Mouse (Mus musculus) embryo, embryonic 10.5 days (tissue): ENCODE data around the gene Clip4.

ENCODE experiments used
- DNase-seq: peaks from one replicate; pipeline ENCODE4 v3.0.0-alpha.2; 2015; ENCODE audit warnings: low spot score

Clip4 gene

DNA sequence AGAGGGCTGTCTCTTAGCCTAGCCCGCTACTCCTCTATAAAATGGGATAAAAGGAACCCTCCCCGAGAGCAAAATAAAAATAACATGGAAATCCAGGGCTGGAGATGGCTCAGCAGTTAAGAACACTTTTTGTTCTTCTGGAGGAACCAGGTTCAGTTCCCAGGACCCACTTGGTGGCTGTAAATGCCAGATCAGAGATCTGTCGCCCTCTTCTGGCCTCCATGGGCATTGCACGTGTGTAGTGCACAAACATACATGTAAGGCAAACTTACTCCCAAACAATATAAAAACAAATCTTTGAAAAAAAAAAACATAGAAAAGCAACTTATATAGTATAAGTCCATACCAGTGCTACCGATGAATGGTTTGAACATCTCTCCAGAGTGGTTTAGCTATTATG, 104.7 kb downstream of the Clip4 start:
- peak; percentile 42 for DNase-seq

DNA sequence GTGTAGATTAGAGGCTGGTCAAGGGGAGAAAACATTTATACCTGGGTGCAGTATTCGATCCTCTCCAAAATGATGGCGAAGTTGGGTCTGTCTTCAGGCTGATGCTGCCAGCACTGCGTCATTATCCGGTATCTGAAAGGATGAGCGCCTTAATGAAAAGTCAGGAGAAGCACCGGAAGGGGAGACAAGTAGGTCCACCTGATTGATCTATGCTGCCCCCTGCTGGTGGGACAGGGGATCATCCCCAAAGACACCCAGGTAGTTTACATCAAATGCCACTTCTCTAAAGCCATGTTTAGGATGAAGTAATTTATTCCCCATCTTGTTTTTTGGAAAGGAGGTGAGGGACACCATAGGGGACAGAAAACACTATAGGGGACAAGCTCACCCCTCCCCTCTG, 105.8 kb downstream of the Clip4 start:
- DNase-seq = peak; percentile 72

DNA sequence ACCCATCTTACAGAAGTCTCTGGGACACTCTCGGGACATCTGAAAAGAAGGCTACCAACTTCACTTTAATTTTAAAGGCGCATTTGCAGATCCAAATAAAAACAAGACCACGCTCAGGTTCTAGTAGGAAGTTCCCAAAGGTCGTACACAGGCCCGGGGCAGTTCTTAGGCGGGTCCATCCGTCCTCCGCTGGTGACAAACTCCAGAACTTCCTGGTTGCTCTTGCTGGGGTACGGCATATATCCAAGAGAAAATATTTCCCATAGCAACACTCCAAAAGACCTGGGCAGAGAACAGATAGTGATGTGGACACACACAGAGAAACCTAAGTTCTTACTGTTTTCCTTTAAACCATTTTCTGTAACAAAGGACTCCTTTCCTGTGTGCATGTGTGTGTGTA, 106.5 kb downstream of the Clip4 start:
- DNase-seq = no peak

DNA sequence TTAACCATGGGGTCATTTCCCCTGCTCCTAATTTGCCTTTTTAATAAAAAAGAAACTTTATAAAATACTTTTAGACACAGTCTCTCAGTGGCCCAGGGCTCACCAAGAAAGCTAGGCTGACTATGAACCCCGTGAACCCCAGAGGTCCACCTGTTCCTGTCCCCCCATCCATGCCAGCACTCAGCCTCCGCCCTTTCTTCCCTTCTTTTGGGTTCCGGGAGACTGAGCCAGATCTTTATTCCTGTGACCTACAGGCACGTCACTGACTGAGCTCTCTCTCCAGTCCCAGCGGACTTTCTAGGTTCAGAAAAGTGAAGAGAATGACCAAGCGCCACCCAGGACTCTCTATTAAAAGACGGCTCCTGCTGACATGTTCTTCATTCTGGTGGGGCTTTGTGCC, 107.2 kb downstream of the Clip4 start:
- DNase-seq = no peak

DNA sequence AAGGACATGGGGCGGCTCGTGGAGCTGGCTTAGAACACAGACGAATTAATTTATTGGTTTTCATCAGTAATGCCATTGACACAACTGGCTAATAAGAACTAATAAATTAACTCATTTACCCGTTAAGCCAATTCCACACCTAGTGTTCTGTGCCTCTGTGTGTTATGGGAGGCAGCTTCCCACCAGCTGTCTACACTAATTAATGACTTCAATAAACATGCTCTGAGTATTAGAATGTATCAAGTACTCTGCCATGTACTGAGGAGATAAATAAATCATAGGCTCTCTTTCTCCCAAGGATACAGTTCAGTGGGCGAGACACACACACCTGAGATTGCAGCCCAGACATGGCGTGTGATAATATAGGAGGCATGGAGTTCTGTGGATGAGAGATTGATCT, 113.1 kb downstream of the Clip4 start:
- no peak for DNase-seq

DNA sequence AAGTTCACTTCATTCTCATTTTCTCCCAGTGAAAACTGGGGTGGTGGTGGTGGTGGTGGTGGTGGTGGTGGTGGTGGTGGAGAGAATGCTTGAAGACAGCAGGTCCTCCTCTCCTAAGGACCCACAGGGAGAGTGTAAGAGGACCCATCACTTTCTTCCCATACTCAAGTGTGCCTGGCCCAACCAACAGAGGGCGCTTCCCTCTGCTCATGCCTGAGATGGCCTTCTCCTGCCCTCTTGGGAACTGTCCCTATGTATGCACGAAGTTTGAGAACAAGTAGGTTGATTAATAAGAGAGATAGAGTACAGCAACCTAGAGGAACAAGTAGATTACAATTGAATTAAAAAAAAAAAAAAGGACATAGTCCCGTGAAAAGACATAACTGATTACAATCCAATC, 140.8 kb downstream of the Clip4 start:
- peak; percentile 20 for DNase-seq

DNA sequence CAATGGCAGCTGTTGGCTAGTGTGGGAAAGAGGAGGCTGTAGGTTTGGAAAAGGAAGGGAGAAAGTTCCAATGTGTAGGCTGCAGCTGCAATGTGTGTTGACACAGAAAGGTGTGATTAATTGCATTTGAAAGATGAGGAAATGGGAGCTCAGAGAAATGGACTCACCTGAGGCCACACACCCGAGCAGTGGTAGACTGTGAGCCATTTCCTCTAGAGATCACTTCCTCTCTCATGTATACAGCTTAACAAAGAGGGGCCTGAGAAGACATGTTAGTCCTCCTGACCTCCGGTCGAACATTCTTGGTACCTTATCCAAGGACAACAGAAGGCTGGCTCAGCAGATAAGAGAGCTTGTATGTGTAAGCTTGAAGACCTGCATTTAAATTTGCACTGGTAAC, 144.9 kb downstream of the Clip4 start:
- DNase-seq = no peak
